Mouse (Mus musculus) CH12.LX (cell line): Measurements from ENCODE around the gene Focad. TPM values are rescaled to one million over a fixed set of nuclear protein-coding genes. Genes with fewer than 3 reads are reported as not detected.

Experiments
- DNase-seq: peaks from one replicate; pipeline ENCODE4 v3.0.0-alpha.2; 2013; ENCODE audit errors: extremely low read depth
- H3K27ac ChIP-seq: 2 replicates; pipeline ENCODE4 v1.5.1; 2012; ENCODE audit warnings: low read depth, mild to moderate bottlenecking, control low read depth, moderate library complexity; ENCODE audit not compliant: insufficient read depth
- H3K27me3 ChIP-seq: replicated peaks from 2 replicates; pipeline ENCODE3; 2012; ENCODE audit warnings: inconsistent platforms
- H3K36me3 ChIP-seq, 2 experiments: replicated peaks in 1 of 2; 2 replicates each; pipeline versions ENCODE3 to v1.6.1; 2012; ENCODE audit warnings: inconsistent platforms in 1 of 2, low read length in 1 of 2, mild to moderate bottlenecking in 1 of 2, mixed read lengths in 1 of 2, moderate library complexity in 1 of 2; ENCODE audit not compliant: control insufficient read depth in 1 of 2, insufficient read depth in 1 of 2
- H3K4me1 ChIP-seq, 2 experiments: 2 replicates each; pipeline ENCODE4 v1.6.1; 2012; ENCODE audit warnings: inconsistent platforms in 1 of 2, moderate library complexity in 1 of 2; ENCODE audit not compliant: insufficient read depth in 2 of 2, control insufficient read depth in 1 of 2
- H3K4me2 ChIP-seq: 2 replicates; pipeline ENCODE4 v1.6.1; 2012; ENCODE audit warnings: low read depth, mild to moderate bottlenecking, control low read depth; ENCODE audit not compliant: poor library complexity, insufficient read depth, severe bottlenecking
- H3K4me3 ChIP-seq, 3 experiments: fragments of 150-350 bp in 1 of 3; sonication (generic) in 1 of 3; replicated peaks in 1 of 3; 2 replicates each; pipeline versions ENCODE3 to v1.5.1; 2011 to 2012; ENCODE audit warnings: low read depth in 2 of 3, low read length in 2 of 3, mild to moderate bottlenecking in 2 of 3, moderate library complexity in 2 of 3, control low read depth in 1 of 3, improper control_type of control experiment in 1 of 3, inconsistent platforms in 1 of 3, mixed read lengths in 1 of 3; ENCODE audit not compliant: poor library complexity in 1 of 3
- H3K79me2 ChIP-seq: replicated peaks from 2 replicates; pipeline ENCODE4 v1.6.1; 2012; ENCODE audit warnings: mild to moderate bottlenecking, moderate library complexity; ENCODE audit not compliant: control insufficient read depth, poor library complexity, insufficient read depth, severe bottlenecking; ENCODE audit errors: extremely low read depth
- H3K9ac ChIP-seq: 2 replicates; pipeline ENCODE4 v1.6.1; 2012; ENCODE audit warnings: low read depth, mild to moderate bottlenecking, control low read depth, moderate library complexity; ENCODE audit not compliant: insufficient read depth
- H3K9me3 ChIP-seq: replicated peaks from 2 replicates; pipeline ENCODE3; 2012; ENCODE audit warnings: low read length, inconsistent platforms, mixed read lengths
- CHD1 ChIP-seq: IDR thresholded peaks from 2 replicates; pipeline ENCODE4 v1.6.1; 2012; ENCODE audit warnings: low read depth, low read length, improper control_type of control experiment, inconsistent platforms
- CHD2 ChIP-seq: IDR thresholded peaks from 2 replicates; pipeline ENCODE4 v1.6.1; 2011; ENCODE audit warnings: low read length, improper control_type of control experiment
- CTCF ChIP-seq, 2 experiments: IDR thresholded peaks in 1 of 2; conservative IDR thresholded peaks in 1 of 2; 2 replicates each; pipeline ENCODE4 v1.5.1; 2011 to 2012; ENCODE audit warnings: low read depth in 2 of 2, low read length in 2 of 2, improper control_type of control experiment in 1 of 2, inconsistent platforms in 1 of 2, mild to moderate bottlenecking in 1 of 2, moderate library complexity in 1 of 2
- E2F4 ChIP-seq: IDR thresholded peaks from 2 replicates; pipeline ENCODE4 v1.6.1; 2011; ENCODE audit warnings: low read depth, low read length, improper control_type of control experiment; ENCODE audit not compliant: insufficient replicate concordance
- ELF1 ChIP-seq: IDR thresholded peaks from 2 replicates; pipeline ENCODE4 v1.6.1; 2014; ENCODE audit warnings: low read depth, mild to moderate bottlenecking, inconsistent platforms, low read length, improper control_type of control experiment
- EP300 ChIP-seq: IDR thresholded peaks from 2 replicates; pipeline ENCODE4 v1.6.1; 2011; ENCODE audit warnings: low read length, improper control_type of control experiment
- ETS1 ChIP-seq: conservative IDR thresholded peaks from 2 replicates; pipeline ENCODE4 v1.6.1; 2012; ENCODE audit warnings: low read depth, mild to moderate bottlenecking, inconsistent platforms, low read length, improper control_type of control experiment, moderate library complexity
- GABPA ChIP-seq: IDR thresholded peaks from 2 replicates; pipeline ENCODE4 v1.6.1; 2012; ENCODE audit warnings: low read depth, low read length, improper control_type of control experiment, inconsistent platforms; ENCODE audit not compliant: insufficient replicate concordance
- IRF4 ChIP-seq: IDR thresholded peaks from 2 replicates; pipeline ENCODE4 v1.6.1; 2014; ENCODE audit warnings: low read depth, mild to moderate bottlenecking, inconsistent platforms, low read length, improper control_type of control experiment
- JUN ChIP-seq: IDR thresholded peaks from 2 replicates; pipeline ENCODE4 v1.6.1; 2011; ENCODE audit warnings: low read depth, mild to moderate bottlenecking, low read length, improper control_type of control experiment, moderate library complexity; ENCODE audit not compliant: insufficient read depth
- KAT2A ChIP-seq: IDR thresholded peaks from 2 replicates; pipeline ENCODE4 v1.6.1; 2012; ENCODE audit warnings: low read length, improper control_type of control experiment, inconsistent platforms; ENCODE audit not compliant: insufficient replicate concordance
- MAX ChIP-seq: IDR thresholded peaks from 2 replicates; pipeline ENCODE4 v1.6.1; 2011; ENCODE audit warnings: low read length, improper control_type of control experiment
- MAZ ChIP-seq: IDR thresholded peaks from 2 replicates; pipeline ENCODE4 v1.6.1; 2012; ENCODE audit warnings: low read depth, mild to moderate bottlenecking, inconsistent platforms, low read length, improper control_type of control experiment, moderate library complexity
- MXI1 ChIP-seq: IDR thresholded peaks from 2 replicates; pipeline ENCODE4 v1.6.1; 2011; ENCODE audit warnings: mild to moderate bottlenecking, low read depth, low read length, improper control_type of control experiment
- NELFE ChIP-seq: IDR thresholded peaks from 2 replicates; pipeline ENCODE4 v1.6.1; 2011; ENCODE audit warnings: low read depth, low read length, improper control_type of control experiment
- POLR2A ChIP-seq: IDR thresholded peaks from 2 replicates; pipeline ENCODE4 v1.6.1; 2011; ENCODE audit warnings: low read depth, mild to moderate bottlenecking, improper control_type of control experiment, low read length
- RAD21 ChIP-seq: IDR thresholded peaks from 2 replicates; pipeline ENCODE4 v1.6.1; 2011; ENCODE audit warnings: low read depth, mild to moderate bottlenecking, low read length, improper control_type of control experiment, moderate library complexity
- SIN3A ChIP-seq: IDR thresholded peaks from 2 replicates; pipeline ENCODE4 v1.6.1; 2012; ENCODE audit warnings: low read length, improper control_type of control experiment, inconsistent platforms
- SMC3 ChIP-seq: IDR thresholded peaks from 2 replicates; pipeline ENCODE4 v1.6.1; 2011; ENCODE audit warnings: low read depth, low read length, improper control_type of control experiment
- ZC3H11A ChIP-seq: IDR thresholded peaks from 2 replicates; pipeline ENCODE4 v1.6.1; 2012; ENCODE audit warnings: low read depth, mild to moderate bottlenecking, inconsistent platforms, low read length, improper control_type of control experiment
- ZKSCAN1 ChIP-seq: IDR thresholded peaks from 2 replicates; pipeline ENCODE4 v1.6.1; 2012; ENCODE audit warnings: low read depth, inconsistent platforms, low read length, improper control_type of control experiment, borderline replicate concordance
- ZMIZ1 ChIP-seq: IDR thresholded peaks from 2 replicates; pipeline ENCODE4 v1.6.1; 2012; ENCODE audit warnings: low read depth, mild to moderate bottlenecking, inconsistent platforms, low read length, improper control_type of control experiment
- dilution Hi-C: fragments of 300-500 bp; cut with MboI; formaldehyde crosslinking; loops from 2 replicates; pipeline ENCODE4 v1.14.3; 2020; ENCODE audit warnings: low sequenced_read_pairs; ENCODE audit not compliant: extremely low pct_unique_long_range_greater_than_20kb, extremely low pct_ligation_motif_present
- in situ Hi-C: fragments of 300-500 bp; cut with MboI; formaldehyde crosslinking; loops from 3 replicates; pipeline ENCODE4 v1.14.3; 2019; ENCODE audit warnings: low sequenced_read_pairs, low pct_ligation_motif_present, low pct_unique_long_range_greater_than_20kb, mixed read lengths
- polyA plus RNA-seq: library from polyadenylated mRNA; unstranded; fragments of >175 nt; gene quantifications from 2 replicates; pipeline ENCODE4 v1.2.1, GENCODE M21; 2012; ENCODE audit warnings: low read depth; ENCODE audit not compliant: insufficient read length
- total RNA-seq, 2 experiments: library from RNA; depleted of rRNA; stranded (reverse); fragments of 300-350 nt in 1 of 2; fragments of >200 nt in 1 of 2; gene quantifications; 2 replicates each; pipeline ENCODE4 v1.2.3; 2012 to 2014

Focad gene
- total and polyA plus RNA-seq, 3 experiments = 17.3 to 18.9 (median 18.2) TPM

DNA sequence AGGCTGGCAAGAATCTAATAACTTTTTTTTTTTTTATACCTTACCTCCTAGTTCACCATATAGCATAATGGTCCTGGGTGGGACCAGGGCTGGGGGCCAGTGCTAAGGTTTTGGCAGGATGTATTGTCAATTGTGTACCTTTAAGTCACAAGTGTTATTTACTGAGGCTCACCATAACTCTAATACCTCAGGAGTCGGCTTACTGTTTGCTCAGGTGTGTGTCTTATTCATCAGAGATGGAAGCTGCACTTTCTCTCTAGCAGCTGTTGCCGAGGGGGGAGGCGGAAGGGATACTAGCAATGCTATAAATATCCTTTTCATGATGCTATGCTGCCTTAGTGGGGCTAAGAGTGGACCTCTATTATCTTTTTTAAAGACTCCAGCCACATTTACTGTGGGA is 93.2 kb downstream of the Focad start:
- no peak for DNase-seq
- in situ Hi-C loops = no loop called here
- H3K4me1 ChIP-seq = no peaks in the 10 kb centered on the region
- H3K4me2 ChIP-seq = no peak overlapping the region
- dilution Hi-C loops = no loop called here
- peaks cover 0 to 21% of the 10 kb centered on the region in 2 experiments for H3K36me3 ChIP-seq
- no peak overlapping the region for H3K9ac ChIP-seq
- H3K9me3 ChIP-seq = no peaks in the 10 kb centered on the region
- no peaks in the 10 kb centered on the region for H3K27me3 ChIP-seq
- no peaks in the 10 kb centered on the region for H3K79me2 ChIP-seq
- H3K27ac ChIP-seq = no peak overlapping the region
- no peak overlapping the region for H3K4me3 ChIP-seq
- TF ChIP-seq ZKSCAN1 = no peak
- no peak for TF ChIP-seq MAX
- TF ChIP-seq CHD2 = no peak
- no peak for TF ChIP-seq RAD21
- no peak for TF ChIP-seq MAZ
- TF ChIP-seq CHD1 = no peak
- no peak for TF ChIP-seq JUN
- no peak for TF ChIP-seq ELF1

DNA sequence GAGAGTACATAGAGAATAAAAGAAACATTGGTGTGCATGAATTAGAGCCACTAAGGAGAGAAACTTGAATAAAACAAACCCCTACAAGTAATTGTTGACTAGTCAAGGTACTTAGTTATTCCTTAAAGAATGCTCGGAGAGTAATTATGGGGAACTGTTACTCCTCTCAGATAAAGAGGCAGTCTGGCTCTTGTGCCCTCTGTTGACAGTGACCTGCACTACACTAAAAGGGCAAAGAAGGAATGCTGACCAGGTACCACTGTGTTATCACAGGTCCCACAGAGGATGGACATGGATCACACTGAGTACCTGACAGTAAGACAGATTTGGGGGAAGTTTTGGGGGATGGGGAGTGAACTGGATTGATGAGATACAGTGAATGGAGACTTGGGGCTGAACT is 95.1 kb downstream of the Focad start:
- peak in 1 of 2 experiments; percentile 54; a peak in 2 of 4 replicates for TF ChIP-seq CTCF (conservative IDR thresholded peaks at IDR 0.05 in 1 of 2, IDR thresholded peaks at IDR 0.05 in 1 of 2; ENCODE audit: low read depth in 2 of 2, low read length in 2 of 2)
- TF ChIP-seq ETS1 = no peak
- peak; percentile 65 for TF ChIP-seq SMC3
- TF ChIP-seq ZKSCAN1 = no peak
- TF ChIP-seq RAD21 = peak; percentile 37
- Histone ChIP-seq H3K4me3 (no peak overlapping the region), H3K4me1 (no peaks in the 10 kb centered on the region), H3K27ac (no peak overlapping the region), H3K9me3 (no peaks in the 10 kb centered on the region), H3K4me2 (no peak overlapping the region), H3K79me2 (no peaks in the 10 kb centered on the region), H3K36me3 (peaks cover 0 to 11% of the 10 kb centered on the region in 2 experiments), H3K27me3 (no peaks in the 10 kb centered on the region), H3K9ac (no peak overlapping the region)
- no peak for DNase-seq
- dilution Hi-C loops (no loop called here), in situ Hi-C loops (no loop called here)

DNA sequence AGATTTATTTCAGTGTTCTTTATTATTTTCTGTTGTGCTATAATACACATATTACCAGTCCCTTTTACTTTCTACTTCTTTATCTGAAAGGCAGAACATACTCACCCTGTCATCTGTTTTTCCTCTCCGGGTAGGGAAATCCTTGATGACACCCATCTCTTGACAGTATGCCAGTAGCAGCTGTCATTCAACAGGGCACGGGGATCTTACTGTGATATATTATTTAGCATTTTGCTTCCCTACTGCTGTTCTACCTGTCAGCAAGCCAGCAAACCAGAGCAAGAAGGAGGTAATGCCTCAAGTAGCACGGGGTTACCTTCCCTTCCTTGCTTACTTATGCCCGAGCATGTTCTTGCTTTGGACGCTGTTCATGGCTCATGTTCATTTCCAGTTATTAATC is 99.8 kb downstream of the Focad start:
- dilution Hi-C loops (no loop called here), in situ Hi-C loops (no loop called here)
- DNase-seq = no peak
- TF ChIP-seq SIN3A = no peak
- no peak for TF ChIP-seq E2F4
- TF ChIP-seq RAD21 = no peak
- no peak for TF ChIP-seq MXI1
- no peak for TF ChIP-seq POLR2A
- TF ChIP-seq JUN = no peak
- no peak for TF ChIP-seq KAT2A
- TF ChIP-seq MAZ = no peak
- no peak for TF ChIP-seq NELFE
- no peak for TF ChIP-seq EP300
- TF ChIP-seq ZMIZ1 = no peak
- no peak for TF ChIP-seq IRF4
- no peak for TF ChIP-seq CTCF (conservative IDR thresholded peaks at IDR 0.05 in 1 of 2, IDR thresholded peaks at IDR 0.05 in 1 of 2; ENCODE audit: low read depth in 2 of 2, low read length in 2 of 2)
- TF ChIP-seq GABPA = no peak
- no peak for TF ChIP-seq ZC3H11A
- TF ChIP-seq CHD1 = no peak
- Histone ChIP-seq H3K4me1 (no peaks in the 10 kb centered on the region), H3K27ac (no peak overlapping the region), H3K4me2 (no peak overlapping the region), H3K27me3 (no peaks in the 10 kb centered on the region), H3K4me3 (no peak overlapping the region), H3K79me2 (no peaks in the 10 kb centered on the region), H3K9ac (no peak overlapping the region), H3K9me3 (no peaks in the 10 kb centered on the region), H3K36me3 (peaks cover 0 to 17% of the 10 kb centered on the region in 2 experiments)
